Mouse (Mus musculus): Measurements from ENCODE around the gene Eva1b. TPM values are rescaled to one million over a fixed set of nuclear protein-coding genes. Genes with fewer than 3 reads are reported as not detected.
"Not testable (repeated sequence)": the region's sequence is repeated elsewhere in the genome, so short reads cannot be mapped to it uniquely, and the experiment has no call there.

The Eva1b gene
- total RNA-seq, 2 experiments from 2014 or later = 13.3 to 13.8 TPM

GRCm38 (mm10) chr4:126151701-126152440 lies 4.3 kb downstream of the Eva1b start:
- DNase-seq (ENCODE audit: low spot score in 2 of 2) = no peak

- no peak for DNase-seq (ENCODE audit: low spot score in 2 of 2)
Observed at GRCm38 (mm10) chr4:126152864-126153263, 5.3 kb downstream of the Eva1b start.

GRCm38 (mm10) chr4:126155183-126155582 lies 7.6 kb downstream of the Eva1b start:
- DNase-seq (ENCODE audit: low spot score in 2 of 2) = no peak

- DNase-seq (ENCODE audit: low spot score in 2 of 2) = no peak
Observed at GRCm38 (mm10) chr4:126155869-126156268, 8.3 kb downstream of the Eva1b start.

- no peak for DNase-seq (ENCODE audit: low spot score in 2 of 2)
Observed at GRCm38 (mm10) chr4:126156617-126157016, 9.1 kb downstream of the Eva1b start.

- no peak for DNase-seq (ENCODE audit: low spot score in 2 of 2)
Observed at GRCm38 (mm10) chr4:126157562-126157961, 10.0 kb downstream of the Eva1b start.

GRCm38 (mm10) chr4:126159455-126159854 lies 11.9 kb downstream of the Eva1b start:
- no peak for DNase-seq (ENCODE audit: low spot score in 2 of 2)

GRCm38 (mm10) chr4:126160981-126161380 lies 13.4 kb downstream of the Eva1b start:
- no peak for DNase-seq (ENCODE audit: low spot score in 2 of 2)

- DNase-seq (ENCODE audit: low spot score in 2 of 2) = no peak
Observed at GRCm38 (mm10) chr4:126161456-126161855, 13.9 kb downstream of the Eva1b start.

GRCm38 (mm10) chr4:126161986-126162385 lies 14.4 kb downstream of the Eva1b start:
- DNase-seq (ENCODE audit: low spot score in 2 of 2) = no peak

GRCm38 (mm10) chr4:126162544-126163066 lies 15.1 kb downstream of the Eva1b start:
- DNase-seq (ENCODE audit: low spot score in 2 of 2) = peak; percentile 77 to 83

- DNase-seq (ENCODE audit: low spot score in 2 of 2) = no peak
Observed at GRCm38 (mm10) chr4:126163067-126163659, 15.6 kb downstream of the Eva1b start, which contains the start of gene Sh3d21. TSS of gene Sh3d21 (minus strand) at chr4:126163491.

- no peak for DNase-seq (ENCODE audit: low spot score in 2 of 2)
Observed at GRCm38 (mm10) chr4:126163685-126164084, 16.1 kb downstream of the Eva1b start.

GRCm38 (mm10) chr4:126165092-126165491 lies 17.5 kb downstream of the Eva1b start:
- DNase-seq (ENCODE audit: low spot score in 2 of 2) = not testable (repeated sequence)

- DNase-seq (ENCODE audit: low spot score in 2 of 2) = no peak
Observed at GRCm38 (mm10) chr4:126166084-126166483, 18.5 kb downstream of the Eva1b start.

- no peak for DNase-seq (ENCODE audit: low spot score in 2 of 2)
Observed at GRCm38 (mm10) chr4:126168851-126169250, 21.3 kb downstream of the Eva1b start.

- DNase-seq (ENCODE audit: low spot score in 2 of 2) = not testable (repeated sequence)
Observed at GRCm38 (mm10) chr4:126170737-126171136, 23.2 kb downstream of the Eva1b start.

- DNase-seq (ENCODE audit: low spot score in 2 of 2) = no peak
Observed at GRCm38 (mm10) chr4:126173800-126174199, 26.3 kb downstream of the Eva1b start.

- not testable (repeated sequence) for DNase-seq (ENCODE audit: low spot score in 2 of 2)
Observed at GRCm38 (mm10) chr4:126175980-126176379, 28.4 kb downstream of the Eva1b start.

- DNase-seq (ENCODE audit: low spot score in 2 of 2) = peak in 1 of 2 experiments; percentile 50
Observed at GRCm38 (mm10) chr4:126181170-126181957, 33.8 kb downstream of the Eva1b start.

- no peak for DNase-seq (ENCODE audit: low spot score in 2 of 2)
Observed at GRCm38 (mm10) chr4:126183034-126183433, 35.5 kb downstream of the Eva1b start.
